Mouse (Mus musculus): Measurements from ENCODE around the gene Psma6.
"Not testable (repeated sequence)": the region's sequence is repeated elsewhere in the genome, so short reads cannot be mapped to it uniquely, and the experiment has no call there.

Gene Psma6

DNA sequence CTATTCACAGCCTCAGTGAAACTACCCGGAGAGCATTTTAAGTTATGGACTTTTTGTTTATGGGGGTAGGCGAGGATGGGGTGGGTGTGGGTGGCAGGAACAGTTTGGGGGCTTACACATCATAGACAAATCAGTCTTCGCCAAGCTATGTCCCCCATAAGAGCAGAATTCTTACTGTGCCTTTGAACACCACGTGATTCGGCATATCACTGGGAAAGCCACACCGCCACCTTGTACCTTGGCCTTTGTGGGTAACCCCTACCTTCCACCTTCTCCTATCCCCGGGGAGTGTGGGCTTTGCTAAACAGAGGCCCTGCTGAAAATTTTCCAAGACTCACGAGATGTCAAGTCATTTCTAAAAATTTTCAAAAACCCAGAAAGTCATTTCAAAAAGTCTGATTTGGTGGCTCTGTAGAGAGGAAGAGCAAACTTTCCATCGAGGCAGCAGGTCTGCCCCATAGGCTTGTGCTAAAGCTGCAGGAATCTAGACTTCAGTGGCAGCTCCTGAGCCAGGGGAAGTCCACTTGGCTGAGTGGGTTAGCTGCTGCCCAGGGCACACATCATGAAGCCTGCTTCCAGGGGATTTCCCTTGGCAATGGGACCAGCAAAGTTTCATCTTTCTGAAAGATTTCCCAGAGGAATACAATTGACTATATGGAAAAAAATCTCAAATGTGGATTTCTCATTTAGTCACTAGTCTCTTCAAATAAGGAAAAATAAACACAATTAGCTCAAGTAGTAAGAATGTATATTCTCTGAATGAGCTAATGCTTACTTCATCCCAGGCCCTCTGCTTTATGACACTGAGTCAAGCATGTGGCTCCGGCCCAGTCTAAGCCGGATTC lies 8.9 kb downstream of the Psma6 start:
- no peak for DNase-seq

DNA sequence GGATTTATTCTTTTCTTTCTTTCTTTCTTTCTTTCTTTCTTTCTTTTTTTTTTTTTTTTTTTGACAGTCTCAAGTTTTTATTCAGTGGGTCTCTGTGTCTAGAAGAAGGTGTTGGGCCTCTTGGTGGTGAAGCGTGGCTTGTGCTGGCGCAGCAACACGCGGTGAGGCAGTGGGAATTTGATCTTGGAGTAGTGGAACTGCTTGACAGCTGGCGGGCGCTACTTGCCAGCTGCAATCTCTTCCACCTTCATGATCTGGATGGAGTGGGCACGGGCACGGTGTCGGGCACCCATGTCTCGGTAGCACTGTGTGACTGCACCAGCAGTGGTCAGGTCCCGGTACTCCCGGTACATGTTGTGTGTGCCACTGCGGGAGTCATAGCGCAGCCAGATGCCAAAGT lies 11.6 kb downstream of the Psma6 start:
- DNase-seq = not testable (repeated sequence)

DNA sequence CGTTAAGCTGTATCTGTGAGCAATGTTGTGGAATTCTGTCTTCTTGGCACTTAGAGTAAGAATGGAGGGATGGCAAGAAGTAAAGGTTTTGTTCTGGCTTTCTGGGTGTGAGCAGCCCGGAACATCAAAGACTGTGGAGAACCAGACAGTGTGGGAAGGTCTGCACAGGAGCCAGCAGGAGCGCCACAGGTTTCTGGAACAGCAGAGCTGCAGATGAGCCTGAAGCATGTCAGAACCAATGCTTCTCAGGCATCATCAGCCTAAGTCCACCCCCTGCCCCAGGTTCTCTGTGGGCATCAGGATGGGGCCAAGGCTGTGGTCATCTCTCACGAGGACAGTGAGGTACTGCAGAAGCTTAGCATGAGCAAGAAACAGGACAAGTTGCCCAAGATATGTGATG lies 12.5 kb downstream of the Psma6 start:
- no peak for DNase-seq

DNA sequence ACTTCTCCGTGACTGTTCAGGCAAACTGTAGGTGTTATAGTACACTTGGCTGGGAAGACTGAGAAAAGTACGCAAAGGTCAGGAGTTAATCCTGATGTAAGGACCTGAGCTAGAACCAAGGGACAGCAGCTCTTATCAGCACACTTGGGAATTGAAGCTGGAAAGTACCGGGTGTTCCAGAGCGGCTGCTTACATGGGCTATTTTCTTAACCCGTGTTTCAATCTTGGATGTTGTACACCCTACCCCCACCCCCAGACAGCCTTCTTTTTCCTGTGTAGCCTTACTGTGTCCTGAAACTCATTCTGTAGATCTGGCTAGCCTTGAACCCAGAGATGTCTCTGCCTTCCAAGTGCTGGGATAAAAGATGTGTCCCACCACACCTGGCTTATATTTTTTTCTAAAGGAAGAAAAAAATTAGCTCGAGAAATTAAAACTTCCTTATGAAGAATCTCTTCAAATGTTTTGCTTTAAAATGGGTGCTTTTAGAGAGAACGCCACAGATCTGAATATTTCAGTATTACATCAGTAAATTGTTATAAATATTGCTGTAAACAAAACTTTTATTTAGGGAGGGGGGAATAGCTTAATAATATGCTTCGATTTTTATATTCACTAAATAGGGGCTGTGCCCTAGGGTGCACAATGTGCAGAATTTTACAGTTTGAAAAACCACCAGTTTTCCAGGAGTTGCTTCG lies 13.7 kb downstream of the Psma6 start:
- DNase-seq = no peak

DNA sequence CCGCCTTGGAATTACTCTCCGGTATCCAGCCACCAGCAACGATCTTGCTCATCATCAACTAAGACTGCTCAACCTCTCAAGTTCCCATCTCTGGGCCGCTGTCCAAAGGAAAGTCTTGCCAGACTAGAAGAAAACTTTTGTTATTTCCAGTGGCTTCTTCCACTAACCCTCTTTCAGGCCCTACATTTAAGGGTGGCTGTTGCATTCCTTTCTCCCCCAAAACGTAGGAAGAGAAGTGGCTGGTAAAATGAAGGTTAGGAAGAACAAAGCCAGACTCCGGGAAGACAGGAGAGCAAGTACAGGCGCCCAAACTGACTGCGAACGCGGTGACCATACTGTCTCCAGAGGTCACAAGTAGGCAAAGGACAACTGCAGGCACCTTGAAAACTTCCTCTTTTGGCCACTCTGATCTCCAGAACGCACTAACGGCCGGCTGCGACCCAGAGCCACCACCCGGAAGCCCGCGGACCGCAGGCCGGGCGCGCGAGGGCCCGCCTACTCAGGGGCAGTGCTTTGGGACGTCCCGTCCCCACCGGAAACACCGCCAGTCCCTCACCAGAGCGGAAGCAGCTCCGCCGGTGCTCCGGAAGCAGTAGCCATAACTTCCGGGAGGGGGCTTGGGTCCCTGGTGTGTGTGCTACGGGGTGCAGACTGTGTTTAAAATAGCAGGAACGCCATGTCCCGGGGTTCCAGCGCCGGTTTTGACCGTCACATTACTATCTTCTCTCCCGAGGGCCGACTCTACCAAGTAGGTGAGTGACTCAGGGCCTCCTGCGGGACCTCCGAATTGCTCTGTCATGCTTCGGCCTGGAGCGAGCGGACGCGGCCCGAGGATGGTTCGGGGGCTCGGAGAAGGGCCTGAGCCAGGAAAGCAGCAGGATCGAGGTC lies 14.5 kb downstream of the Psma6 start:
- peak; percentile 84 for DNase-seq

DNA sequence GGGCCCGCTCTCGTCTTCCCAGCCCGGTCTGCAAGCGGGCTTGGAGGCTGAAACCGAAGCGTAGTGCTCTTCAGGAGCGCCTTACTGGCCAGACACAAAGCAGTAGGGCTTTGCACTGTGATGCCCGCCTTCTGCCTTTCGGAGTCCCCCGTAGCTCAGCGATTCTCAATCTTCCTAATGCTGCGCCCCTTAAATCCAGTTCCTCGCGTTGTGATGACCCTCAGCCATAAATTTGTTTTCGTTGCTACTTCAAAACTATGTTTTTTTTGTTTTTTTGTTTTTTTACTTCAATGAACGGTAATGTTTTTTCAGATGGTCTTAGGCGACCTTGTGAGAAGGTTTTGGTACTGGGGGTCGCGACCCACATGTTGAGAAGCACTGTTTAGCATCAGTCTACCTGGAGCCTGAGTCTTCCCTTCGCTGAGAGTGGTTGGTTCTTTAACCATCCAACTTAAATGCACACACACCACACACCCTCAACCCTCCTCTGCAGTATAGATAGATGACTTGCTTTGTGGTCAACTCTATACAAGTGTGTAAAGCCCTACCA lies 15.2 kb downstream of the Psma6 start:
- DNase-seq = no peak

DNA sequence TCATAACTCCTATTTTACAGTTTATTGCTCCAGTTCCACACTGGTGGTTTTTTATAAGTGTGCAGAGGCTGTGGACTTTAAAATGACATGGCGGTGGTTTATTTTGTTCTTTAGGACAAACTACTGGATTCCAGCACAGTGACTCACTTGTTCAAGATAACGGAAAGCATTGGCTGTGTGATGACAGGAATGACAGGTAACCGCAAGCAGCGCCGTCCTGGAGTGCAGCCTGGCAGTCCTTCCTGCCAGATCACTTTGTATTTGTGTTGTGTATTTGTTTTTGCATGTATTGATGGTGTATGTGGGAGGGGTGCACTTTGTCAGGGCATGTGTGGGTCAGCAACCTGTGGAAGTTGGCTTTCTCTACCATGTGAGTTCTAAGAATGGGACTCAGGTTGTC lies 23.9 kb downstream of the Psma6 start:
- no peak for DNase-seq

DNA sequence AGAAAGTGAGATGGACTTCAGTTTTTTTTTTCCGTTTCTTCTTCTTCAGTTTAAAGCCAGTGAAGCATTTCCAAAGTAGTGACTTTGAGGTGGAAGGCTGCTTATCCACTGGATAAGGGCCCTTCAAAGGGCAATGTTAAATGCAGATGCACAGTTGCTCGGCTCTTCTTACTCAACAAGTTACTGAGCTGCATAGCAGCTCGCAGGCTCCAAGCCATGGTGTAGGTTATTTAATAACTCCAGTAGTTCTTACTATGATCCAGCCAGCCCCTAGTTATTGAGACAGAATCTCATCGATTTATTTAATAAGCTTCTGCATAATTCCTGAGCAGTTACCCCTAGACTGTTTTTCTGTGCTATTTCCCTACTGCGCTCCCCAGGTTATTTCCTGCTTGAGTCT lies 31.2 kb downstream of the Psma6 start:
- no peak for DNase-seq

DNA sequence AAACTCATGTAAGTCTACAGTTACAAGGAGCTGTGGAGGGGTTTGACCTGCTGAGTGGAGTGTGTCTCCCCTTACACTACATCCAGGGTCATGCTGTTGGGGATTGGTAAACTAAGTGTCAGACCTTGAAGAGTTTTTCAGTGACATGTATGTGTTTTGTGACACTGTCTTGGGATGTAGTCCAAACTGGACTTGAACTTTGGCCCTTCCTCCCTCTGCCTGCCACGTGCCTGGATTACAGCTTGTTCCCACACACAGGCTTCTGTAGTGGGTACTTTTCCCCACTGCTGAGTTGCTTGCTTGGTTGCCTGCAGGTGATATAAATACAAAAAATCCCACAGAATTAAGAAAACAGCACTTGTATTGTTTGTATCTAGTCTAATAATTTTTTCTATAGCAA lies 31.7 kb downstream of the Psma6 start:
- DNase-seq = no peak

DNA sequence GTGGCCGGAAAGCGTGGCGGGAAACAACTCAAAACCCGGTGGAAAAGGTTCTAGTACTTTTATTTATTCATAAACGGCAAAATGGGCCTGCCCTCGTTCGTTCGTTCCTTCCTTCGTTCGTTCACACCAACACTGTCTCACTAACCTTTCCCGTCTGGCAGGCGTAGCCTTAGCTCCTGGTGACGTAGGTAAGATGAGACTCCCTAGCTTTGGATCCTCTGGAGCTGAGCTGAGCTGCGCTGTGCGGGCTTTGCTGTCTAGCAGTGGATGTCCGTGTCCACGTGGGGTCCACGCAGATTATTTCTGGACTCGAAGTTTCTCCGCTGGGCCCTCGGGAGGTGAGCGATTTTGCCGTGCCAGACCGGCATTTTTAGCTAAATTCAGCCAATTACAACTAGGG lies 36.2 kb downstream of the Psma6 start:
- DNase-seq = no peak

DNA sequence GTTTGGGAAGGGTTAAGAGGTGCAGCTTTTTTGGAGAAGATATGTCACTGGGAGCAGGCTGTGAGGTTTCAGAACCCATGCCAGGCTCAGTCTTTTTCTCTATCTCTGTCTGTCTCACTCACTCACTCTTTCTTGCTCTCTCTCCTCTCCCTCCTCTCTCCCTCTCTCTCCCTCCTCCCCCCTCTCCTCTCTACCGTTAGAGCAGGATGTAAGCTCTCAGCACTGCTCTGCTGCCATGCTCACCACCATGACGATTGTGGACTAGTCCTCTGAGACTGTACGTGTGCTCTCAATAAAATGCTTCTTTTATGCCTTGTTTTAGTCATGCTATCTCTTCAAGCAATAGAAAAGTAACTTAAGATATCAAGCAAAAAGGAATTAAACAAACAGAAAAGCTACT lies 38.0 kb downstream of the Psma6 start:
- no peak for DNase-seq

DNA sequence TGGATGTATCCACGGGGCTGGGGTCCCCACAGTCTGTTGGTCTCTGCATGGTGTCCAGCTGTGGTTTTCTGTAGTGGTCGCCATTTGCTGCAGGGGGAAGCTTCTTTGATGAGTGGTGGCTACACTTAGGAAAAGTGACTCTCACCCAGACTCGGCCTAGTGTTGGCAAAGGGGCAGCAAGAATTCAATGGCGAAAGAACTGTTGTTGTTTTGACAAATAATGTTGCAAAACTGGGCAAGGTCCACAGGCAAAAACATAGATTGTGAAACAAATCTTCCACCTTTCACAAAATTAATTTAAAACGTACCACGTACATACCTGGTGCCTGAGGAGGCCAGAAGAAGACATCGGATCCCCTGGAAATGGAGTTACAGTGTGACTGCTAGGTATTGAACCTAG lies 42.3 kb downstream of the Psma6 start:
- no peak for DNase-seq

DNA sequence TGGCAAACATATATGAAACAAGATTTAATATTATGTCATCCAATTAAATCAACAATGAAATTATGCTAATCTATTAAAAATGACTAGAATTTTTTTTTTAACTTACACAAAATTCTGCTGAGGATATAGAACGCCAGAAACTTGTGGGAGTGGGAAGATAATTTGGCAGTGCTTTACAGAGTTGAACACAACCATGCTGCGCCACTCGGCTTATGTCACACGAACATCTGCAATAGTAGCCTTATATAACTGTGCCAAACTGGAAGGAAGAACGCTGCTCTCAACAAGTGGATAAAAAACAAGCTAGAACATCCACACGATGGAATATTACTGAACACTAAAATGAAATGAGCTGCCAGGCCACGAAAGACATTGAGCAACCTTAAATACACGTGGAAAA lies 45.2 kb downstream of the Psma6 start:
- DNase-seq = no peak

DNA sequence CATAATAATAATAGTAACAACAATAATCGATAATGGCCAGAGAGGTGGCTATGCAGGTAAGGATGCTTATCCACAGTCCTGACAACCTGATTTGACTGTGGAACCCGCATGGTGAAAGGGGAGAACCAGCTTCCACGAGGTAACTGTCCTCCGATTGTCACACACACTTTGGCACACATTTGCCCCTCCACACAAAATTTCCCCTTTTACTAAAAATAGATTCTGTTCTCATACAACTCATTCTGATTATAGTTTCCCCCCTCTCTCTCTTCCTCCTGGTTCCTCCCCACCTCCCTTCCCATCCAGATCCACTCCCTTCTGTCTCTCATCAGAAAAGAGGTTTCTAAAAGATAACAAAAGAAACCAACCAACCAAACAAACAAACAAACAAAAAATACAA lies 45.9 kb downstream of the Psma6 start:
- DNase-seq = no peak

DNA sequence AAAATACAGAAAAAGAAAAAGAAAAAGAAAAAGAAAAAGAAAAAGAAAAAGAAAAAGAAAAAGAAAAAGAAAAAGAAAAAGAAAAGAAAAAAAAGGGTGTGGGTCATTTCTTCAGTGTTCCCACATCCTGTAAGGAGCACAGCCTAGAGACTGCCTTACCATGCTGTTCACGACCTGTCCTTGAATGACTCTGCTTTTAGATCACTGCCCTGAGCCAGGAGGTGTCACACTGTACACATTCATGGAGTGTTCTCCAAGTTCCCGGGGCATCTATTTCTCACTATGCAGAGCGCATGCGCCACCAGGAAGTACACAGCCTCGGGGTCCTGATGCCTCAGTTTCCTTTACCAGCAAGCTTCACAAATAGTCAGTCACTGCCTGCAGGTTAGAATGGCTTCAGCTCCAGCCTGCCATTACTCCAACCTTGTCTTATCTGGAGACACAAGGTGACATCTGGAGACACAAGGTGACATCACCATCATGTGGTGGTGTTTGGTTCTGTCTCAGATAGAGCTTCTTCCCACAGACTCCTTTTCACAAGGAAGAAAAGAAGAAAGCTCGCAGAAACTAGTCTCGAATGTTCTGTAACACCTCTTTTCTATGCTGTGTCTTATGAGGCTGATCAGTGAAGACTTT lies 48.4 kb downstream of the Psma6 start:
- no peak for DNase-seq

DNA sequence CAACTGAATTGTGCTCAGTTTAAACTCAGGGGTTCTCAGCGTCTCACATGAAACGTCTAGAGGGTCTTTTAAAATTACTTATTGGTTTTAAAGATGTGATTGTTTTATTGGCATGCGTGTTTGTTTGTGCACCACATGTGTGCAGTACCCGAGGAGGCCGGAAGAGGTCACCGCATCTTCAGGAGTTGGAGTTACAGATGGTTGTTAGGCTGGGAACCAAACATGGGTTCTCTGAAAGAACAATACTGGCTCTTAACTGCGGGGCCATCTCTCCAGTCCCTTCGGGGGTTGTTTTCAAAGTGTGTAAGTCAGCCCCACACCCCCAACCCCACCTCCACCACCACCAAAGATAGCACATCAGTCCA lies 48.9 kb downstream of the Psma6 start:
- no peak for DNase-seq

DNA sequence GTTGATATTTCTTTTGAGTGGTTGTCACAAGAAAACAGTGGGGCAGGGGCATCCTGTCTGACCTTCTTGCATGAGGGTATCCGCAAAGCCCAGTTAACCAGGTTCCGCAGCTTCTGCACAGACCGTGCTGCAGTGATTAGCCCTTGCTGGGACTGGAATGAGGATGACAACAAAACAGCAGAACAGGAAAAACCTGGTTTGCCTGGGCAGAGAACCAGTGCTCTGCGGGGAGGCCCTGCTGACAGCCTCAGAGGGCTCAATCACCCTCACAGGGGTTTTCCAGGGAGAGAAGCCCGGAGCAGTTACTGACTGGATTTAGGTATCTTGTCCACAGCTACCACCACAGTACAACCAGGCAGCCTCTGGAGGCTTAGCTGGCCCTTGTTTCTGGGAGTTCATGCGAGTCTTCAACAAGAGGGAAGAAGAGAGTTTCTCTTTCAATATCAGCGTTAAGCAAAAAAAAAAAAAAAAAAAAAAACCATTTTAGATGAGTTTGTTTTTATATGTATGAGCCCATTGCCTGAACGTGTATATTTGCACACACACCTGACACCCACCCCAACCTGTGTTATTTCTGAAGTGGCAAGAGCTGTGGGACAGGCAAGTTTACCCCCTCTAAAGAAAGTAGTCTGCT lies 49.9 kb downstream of the Psma6 start:
- no peak for DNase-seq

DNA sequence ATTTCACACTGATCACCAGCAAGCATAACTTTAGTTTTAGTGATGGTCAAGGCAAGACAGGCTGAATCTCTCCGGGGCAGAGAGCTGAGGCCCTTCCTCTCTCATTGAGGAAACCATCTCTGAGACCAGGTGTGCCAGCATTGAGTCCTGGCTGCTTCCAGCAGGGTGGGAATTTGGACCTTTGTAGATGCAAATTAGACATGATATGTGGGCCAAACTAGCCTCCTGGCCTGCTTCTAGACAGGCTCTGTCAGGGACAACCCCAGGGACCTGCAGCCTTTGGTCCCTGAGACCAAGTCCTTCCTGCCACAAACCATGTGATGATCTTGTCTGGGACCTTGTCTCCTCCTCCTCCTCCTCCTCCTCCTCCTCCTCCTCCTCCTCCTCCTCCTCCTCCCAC lies 51.1 kb downstream of the Psma6 start:
- no peak for DNase-seq

DNA sequence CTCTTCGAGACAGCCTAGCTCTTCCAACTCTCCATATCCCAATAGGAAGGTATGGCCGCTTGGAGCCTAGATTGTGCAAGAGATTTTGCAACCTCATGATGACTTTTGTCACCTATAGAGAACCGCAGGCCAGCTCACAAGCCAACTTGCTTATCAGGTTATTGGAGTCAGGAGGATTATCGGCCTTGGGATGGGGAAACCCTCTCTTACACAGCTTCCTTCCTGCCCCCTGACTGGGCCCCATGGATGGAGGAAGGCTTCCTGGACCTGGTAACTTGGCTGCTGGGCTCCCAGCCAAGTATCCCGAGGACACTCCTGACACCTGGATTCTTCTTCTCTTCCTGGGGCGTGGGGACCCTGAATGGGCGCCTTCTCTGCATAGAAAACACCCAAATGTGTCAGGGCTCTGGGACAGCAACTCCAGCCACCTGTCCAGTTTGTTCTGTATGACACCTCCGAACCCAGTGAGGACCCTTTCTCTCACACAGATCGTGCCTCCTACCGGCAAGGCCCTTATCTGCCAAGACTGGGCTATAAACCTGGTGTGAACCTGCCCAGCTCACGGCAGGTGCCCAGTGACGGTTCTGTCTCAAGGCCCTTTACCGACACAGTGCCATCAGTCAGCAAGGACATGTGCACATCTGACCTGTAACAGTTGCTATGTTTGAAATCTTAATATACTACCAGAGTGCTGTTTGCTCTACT lies 53.3 kb downstream of the Psma6 start:
- DNase-seq = no peak

DNA sequence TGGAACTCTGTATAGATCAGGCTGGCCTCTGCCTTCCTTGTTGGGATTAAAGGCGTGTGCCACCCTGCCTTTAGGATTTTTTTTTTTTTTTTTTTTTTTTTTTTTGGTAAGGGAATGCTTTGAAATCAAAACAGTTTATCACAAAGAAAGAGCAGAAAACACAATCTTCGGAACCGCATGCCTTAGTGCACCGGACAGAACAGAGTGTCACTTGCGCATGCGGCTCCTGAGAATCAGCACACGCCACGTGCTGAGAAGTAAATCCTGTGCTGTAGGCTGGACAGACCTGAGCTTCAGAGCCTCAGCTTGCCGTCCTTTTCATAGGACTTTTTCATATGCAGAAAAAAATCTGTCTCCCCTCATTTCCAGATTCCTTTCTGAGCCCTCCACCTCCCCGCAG lies 54.0 kb downstream of the Psma6 start:
- DNase-seq = no peak

DNA sequence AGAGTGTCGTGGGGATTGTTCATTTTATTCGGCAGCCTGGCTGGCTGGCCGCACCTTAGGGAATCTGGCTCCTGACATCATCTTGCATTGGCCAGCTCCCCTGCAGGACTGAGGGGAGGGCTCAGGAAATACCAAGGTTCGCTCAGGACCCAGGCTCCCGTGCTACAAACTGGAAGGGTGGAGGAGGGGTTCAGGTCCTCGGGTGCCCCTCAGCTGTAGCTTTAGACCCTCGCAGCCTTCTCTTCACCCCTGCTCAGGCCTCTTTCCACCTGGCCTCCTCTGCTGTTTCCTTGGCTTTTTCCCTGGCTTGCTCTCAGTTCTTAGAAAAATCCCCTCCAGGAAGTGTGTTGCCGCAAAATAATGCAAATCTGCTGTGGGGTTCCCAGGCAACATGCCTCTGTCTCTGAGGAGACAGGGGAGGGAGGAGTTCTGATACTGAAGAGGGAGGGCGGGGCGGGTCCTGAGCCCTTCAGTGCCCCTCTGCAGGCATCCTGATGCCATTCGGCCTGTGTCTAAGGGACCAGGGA lies 54.7 kb downstream of the Psma6 start:
- DNase-seq = no peak

All from right cerebral cortex, postnatal 4 days (tissue).